Mouse (Mus musculus) MEL (cell line): ENCODE measurements around the gene Ggcx. TPM values are rescaled to one million over a fixed set of nuclear protein-coding genes. Genes with fewer than 3 reads are reported as not detected.

Source experiments
- DNase-seq: peaks from one replicate; pipeline ENCODE4 v3.0.0; 2011; ENCODE audit warnings: low read depth, low spot score
- H3K27ac ChIP-seq: 2 replicates; pipeline ENCODE4 v1.5.1; 2012; ENCODE audit warnings: low read depth, mild to moderate bottlenecking, control low read depth, low read length, moderate library complexity; ENCODE audit not compliant: control insufficient read depth
- H3K27me3 ChIP-seq, 2 experiments: fragments of 150-350 bp in 1 of 2; sonication (generic) in 1 of 2; 2 replicates each; pipeline ENCODE4 v1.6.1; 2012; ENCODE audit warnings: low read length in 2 of 2, mild to moderate bottlenecking in 2 of 2, improper control_type of control experiment in 1 of 2, moderate library complexity in 1 of 2; ENCODE audit not compliant: insufficient read depth in 2 of 2, control insufficient read depth in 1 of 2
- H3K36me3 ChIP-seq, 2 experiments: 2 replicates each; pipeline ENCODE4 v1.6.1; 2012 to 2014; ENCODE audit warnings: low read length in 2 of 2, improper control_type of control experiment in 1 of 2, inconsistent platforms in 1 of 2, mild to moderate bottlenecking in 1 of 2; ENCODE audit not compliant: insufficient read depth in 2 of 2, control insufficient read depth in 1 of 2
- H3K4me1 ChIP-seq, 2 experiments: fragments of 150-350 bp in 1 of 2; sonication (generic) in 1 of 2; 2 replicates each; pipeline ENCODE4 v1.6.1; 2012; ENCODE audit warnings: low read length in 2 of 2, improper control_type of control experiment in 1 of 2, mild to moderate bottlenecking in 1 of 2; ENCODE audit not compliant: insufficient read depth in 2 of 2, control insufficient read depth in 1 of 2
- H3K4me3 ChIP-seq, 2 experiments: fragments of 150-350 bp in 1 of 2; sonication (generic) in 1 of 2; 2 replicates each; pipeline ENCODE4 v1.5.1; 2012; ENCODE audit warnings: low read depth in 2 of 2, low read length in 2 of 2, mild to moderate bottlenecking in 2 of 2, moderate library complexity in 2 of 2, control low read depth in 1 of 2, improper control_type of control experiment in 1 of 2; ENCODE audit not compliant: control insufficient read depth in 1 of 2, insufficient read depth in 1 of 2
- H3K79me2 ChIP-seq: 2 replicates; pipeline ENCODE4 v1.6.1; 2012; ENCODE audit warnings: mild to moderate bottlenecking, low read length, moderate library complexity; ENCODE audit not compliant: control insufficient read depth, poor library complexity, insufficient read depth
- H3K9ac ChIP-seq: 2 replicates; pipeline ENCODE4 v1.6.1; 2012; ENCODE audit warnings: low read depth, mild to moderate bottlenecking, control low read depth, low read length, moderate library complexity; ENCODE audit not compliant: control insufficient read depth, poor library complexity, severe bottlenecking
- H3K9me3 ChIP-seq: fragments of 150-350 bp; sonication (generic); replicated peaks from 2 replicates; pipeline ENCODE4 v1.6.1; 2012; ENCODE audit warnings: mild to moderate bottlenecking, low read length, improper control_type of control experiment, moderate library complexity; ENCODE audit not compliant: insufficient read depth
- BHLHE40 ChIP-seq: IDR thresholded peaks from 2 replicates; pipeline ENCODE4 v1.6.1; 2012; ENCODE audit warnings: low read depth, mild to moderate bottlenecking, inconsistent platforms, low read length, improper control_type of control experiment, borderline replicate concordance
- CHD2 ChIP-seq: IDR thresholded peaks from 2 replicates; pipeline ENCODE4 v1.6.1; 2011; ENCODE audit warnings: low read length, improper control_type of control experiment
- CTCF ChIP-seq, 3 experiments: IDR thresholded peaks in 2 of 3; conservative IDR thresholded peaks in 1 of 3; 2 replicates each; pipeline ENCODE4 v1.5.1; 2011 to 2012; ENCODE audit warnings: low read length in 3 of 3, low read depth in 2 of 3, mild to moderate bottlenecking in 2 of 3, improper control_type of control experiment in 1 of 3, inconsistent platforms in 1 of 3, mixed read lengths in 1 of 3, moderate library complexity in 1 of 3; ENCODE audit not compliant: control insufficient read depth in 1 of 3, insufficient read depth in 1 of 3, poor library complexity in 1 of 3, severe bottlenecking in 1 of 3
- E2F4 ChIP-seq: IDR thresholded peaks from 2 replicates; pipeline ENCODE4 v1.6.1; 2011; ENCODE audit warnings: low read depth, low read length, improper control_type of control experiment, borderline replicate concordance
- EP300 ChIP-seq, 2 experiments: IDR thresholded peaks; 2 replicates each; pipeline ENCODE4 v1.6.1; 2011; ENCODE audit warnings: improper control_type of control experiment in 2 of 2, low read length in 2 of 2, low read depth in 1 of 2, mild to moderate bottlenecking in 1 of 2
- KAT2A ChIP-seq: conservative IDR thresholded peaks from 2 replicates; pipeline ENCODE4 v1.6.1; 2012; ENCODE audit warnings: low read depth, low read length, improper control_type of control experiment, inconsistent platforms
- MAFK ChIP-seq: IDR thresholded peaks from 2 replicates; pipeline ENCODE4 v1.6.1; 2011; ENCODE audit warnings: low read depth, mild to moderate bottlenecking, low read length, improper control_type of control experiment, borderline replicate concordance
- MAX ChIP-seq: IDR thresholded peaks from 2 replicates; pipeline ENCODE4 v1.6.1; 2011; ENCODE audit warnings: low read length, improper control_type of control experiment
- MAZ ChIP-seq: IDR thresholded peaks from 2 replicates; pipeline ENCODE4 v1.6.1; 2012; ENCODE audit warnings: low read depth, mild to moderate bottlenecking, inconsistent platforms, low read length, improper control_type of control experiment
- MXI1 ChIP-seq: IDR thresholded peaks from 2 replicates; pipeline ENCODE4 v1.6.1; 2011; ENCODE audit warnings: mild to moderate bottlenecking, low read depth, low read length, improper control_type of control experiment
- MYB ChIP-seq: IDR thresholded peaks from 2 replicates; pipeline ENCODE4 v1.6.1; 2011; ENCODE audit warnings: mild to moderate bottlenecking, low read depth, low read length, improper control_type of control experiment
- MYC ChIP-seq: IDR thresholded peaks from 2 replicates; pipeline ENCODE4 v1.6.1; 2011; ENCODE audit warnings: low read depth, mild to moderate bottlenecking, low read length, improper control_type of control experiment, moderate library complexity
- POLR2AphosphoS2 ChIP-seq: IDR thresholded peaks from 2 replicates; pipeline ENCODE4 v1.6.1; 2011; ENCODE audit warnings: low read length, improper control_type of control experiment
- SIN3A ChIP-seq: IDR thresholded peaks from 2 replicates; pipeline ENCODE4 v1.6.1; 2012; ENCODE audit warnings: low read length, improper control_type of control experiment, inconsistent platforms
- TAL1 ChIP-seq: IDR thresholded peaks from 2 replicates; pipeline ENCODE4 v1.6.1; 2012; ENCODE audit warnings: mild to moderate bottlenecking, inconsistent platforms, low read length, moderate library complexity, mixed read lengths
- USF1 ChIP-seq: IDR thresholded peaks from 2 replicates; pipeline ENCODE4 v1.6.1; 2014; ENCODE audit warnings: low read depth, mild to moderate bottlenecking, inconsistent platforms, low read length, improper control_type of control experiment, moderate library complexity
- ZC3H11A ChIP-seq: IDR thresholded peaks from 2 replicates; pipeline ENCODE4 v1.6.1; 2012; ENCODE audit warnings: low read depth, mild to moderate bottlenecking, inconsistent platforms, low read length, improper control_type of control experiment
- ZKSCAN1 ChIP-seq: IDR thresholded peaks from 2 replicates; pipeline ENCODE4 v1.6.1; 2012; ENCODE audit warnings: low read depth, mild to moderate bottlenecking, inconsistent platforms, low read length, improper control_type of control experiment, moderate library complexity
- ZNF384 ChIP-seq: IDR thresholded peaks from 2 replicates; pipeline ENCODE4 v1.6.1; 2012; ENCODE audit warnings: low read depth, mild to moderate bottlenecking, inconsistent platforms, low read length, improper control_type of control experiment
- polyA plus RNA-seq, 2 experiments: library from polyadenylated mRNA; stranded (reverse) in 1 of 2; unstranded in 1 of 2; fragments of >175 nt in 1 of 2; fragments of >200 nt in 1 of 2; gene quantifications; 2 replicates each; pipeline versions ENCODE4 v1.2.1 to v1.2.4; 2012; ENCODE audit warnings: low replicate concordance in 2 of 2, low read depth in 1 of 2; ENCODE audit not compliant: insufficient read length in 2 of 2, insufficient read depth in 1 of 2, missing spikeins in 1 of 2
- total RNA-seq: library from RNA; depleted of rRNA; stranded (reverse); fragments of 300-350 nt; gene quantifications from 2 replicates; pipeline ENCODE4 v1.2.3, GENCODE M21; 2012

Ggcx gene
- total and polyA plus RNA-seq, 3 experiments: 5.2 to 5.4 TPM; not detected in 1

DNA sequence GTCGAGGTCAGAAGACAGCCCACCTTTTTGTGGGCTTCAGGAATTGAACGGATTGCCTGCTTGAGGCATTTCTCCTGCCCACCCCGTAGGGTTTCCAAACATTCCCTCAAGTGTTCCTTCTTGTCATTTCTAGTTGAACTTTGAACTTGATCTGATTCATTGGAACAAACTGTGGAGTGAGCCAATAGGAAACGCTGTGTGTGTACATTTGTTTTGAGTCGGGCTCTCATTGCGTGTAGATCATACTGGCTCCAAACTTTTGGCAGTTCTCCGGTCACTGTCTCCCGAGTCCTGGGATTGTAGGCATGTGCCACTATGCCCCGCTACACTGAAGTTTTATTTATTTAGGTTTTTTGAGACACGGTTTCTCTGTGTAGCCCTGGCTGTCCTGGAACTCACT is 6.8 kb downstream of the Ggcx start:
- TF ChIP-seq MAX (no peak), SIN3A (no peak), EP300 (IDR thresholded peaks at IDR 0.05; ENCODE audit: low read depth in 1 of 2, low read length in 2 of 2) (no peak), E2F4 (no peak), ZNF384 (no peak), MYC (no peak), MAFK (no peak), ZKSCAN1 (no peak), USF1 (no peak), BHLHE40 (no peak), CHD2 (no peak)
- DNase-seq: no peak
- no peaks in the 10 kb centered on the region for H3K9me3 ChIP-seq
- no peak overlapping the region for H3K27ac ChIP-seq
- H3K4me3 ChIP-seq: no peak overlapping the region
- H3K36me3 ChIP-seq: peaks cover 0 to 3% of the 10 kb centered on the region in 2 experiments; a peak in 1 of 4 replicates
- 0 out of 2 replicates have a peak, but pooled peaks cover 2% of the 10 kb centered on the region for H3K79me2 ChIP-seq
- H3K9ac ChIP-seq: no peak overlapping the region
- H3K4me1 ChIP-seq: no peaks in the 10 kb centered on the region
- no peaks in the 10 kb centered on the region for H3K27me3 ChIP-seq

DNA sequence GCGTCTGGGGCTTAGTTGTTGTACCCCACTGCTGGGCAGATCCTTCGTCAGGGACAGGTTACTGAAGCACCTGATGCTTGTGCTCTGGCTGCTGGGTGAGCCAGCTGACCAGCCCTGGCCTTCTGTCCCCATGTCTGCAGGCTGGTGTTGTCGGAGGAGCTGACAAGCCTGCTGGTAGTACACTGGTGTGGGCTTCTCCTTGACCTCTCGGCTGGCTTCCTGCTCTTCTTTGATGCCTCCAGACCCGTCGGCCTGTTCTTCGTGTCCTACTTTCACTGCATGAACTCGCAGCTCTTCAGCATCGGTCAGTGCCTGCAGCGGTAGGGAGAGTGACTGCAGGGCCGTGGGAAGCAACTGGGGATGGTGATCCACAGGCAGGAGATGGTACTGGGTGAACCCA is 11.5 kb downstream of the Ggcx start:
- no peak overlapping the region for H3K27ac ChIP-seq
- H3K27me3 ChIP-seq: no peaks in the 10 kb centered on the region
- H3K36me3 ChIP-seq: peaks cover 0 to 3% of the 10 kb centered on the region in 2 experiments; a peak in 1 of 4 replicates
- no peaks in the 10 kb centered on the region for H3K9me3 ChIP-seq
- no peak for TF ChIP-seq ZNF384
- TF ChIP-seq POLR2AphosphoS2: no peak
- no peak for TF ChIP-seq CTCF (IDR thresholded peaks at IDR 0.05 in 2 of 3, conservative IDR thresholded peaks at IDR 0.05 in 1 of 3; ENCODE audit: control insufficient read depth in 1 of 3, insufficient read depth in 1 of 3, low read depth in 2 of 3, low read length in 3 of 3, poor library complexity in 1 of 3, severe bottlenecking in 1 of 3)
- no peak for TF ChIP-seq MYB
- no peak for TF ChIP-seq ZC3H11A
- no peak for TF ChIP-seq MXI1
- no peak for TF ChIP-seq TAL1
- TF ChIP-seq SIN3A: no peak
- TF ChIP-seq CHD2: no peak
- TF ChIP-seq KAT2A: no peak
- no peak for TF ChIP-seq MAZ
- no peak overlapping the region for H3K9ac ChIP-seq
- H3K4me3 ChIP-seq: no peak overlapping the region
- no peaks in the 10 kb centered on the region for H3K4me1 ChIP-seq
- H3K79me2 ChIP-seq: no peaks in the 10 kb centered on the region
- no peak for DNase-seq
